Mouse (Mus musculus) heart, embryonic 15.5 days (tissue): Measurements from ENCODE around the gene Slc25a34. TPM values are rescaled to one million over a fixed set of nuclear protein-coding genes. Genes with fewer than 3 reads are reported as not detected.

Experiments
- ATAC-seq: fragments of 200-750 bp; cut with Nextera tagmentation; replicated peaks from 2 replicates; pipeline ENCODE4 v1.8.0; 2017; ENCODE audit warnings: low read depth, moderate TSS enrichment; ENCODE audit not compliant: insufficient number of reproducible peaks, insufficient read depth, low FRiP score
- H3K27ac ChIP-seq: fragments of 300-500 bp; sonication (generic); 2 replicates; pipeline ENCODE4 v1.5.1; 2015; ENCODE audit warnings: mild to moderate bottlenecking, inconsistent platforms
- H3K27me3 ChIP-seq: fragments of 300-500 bp; sonication (generic); 2 replicates; pipeline ENCODE4 v1.6.1; 2015; ENCODE audit warnings: inconsistent platforms
- H3K36me3 ChIP-seq: fragments of 300-500 bp; sonication (generic); 2 replicates; pipeline ENCODE4 v1.6.1; 2015; ENCODE audit warnings: mild to moderate bottlenecking, inconsistent platforms
- H3K4me1 ChIP-seq: fragments of 300-500 bp; sonication (generic); replicated peaks from 2 replicates; pipeline ENCODE4 v1.6.1; 2015; ENCODE audit warnings: inconsistent platforms
- H3K4me2 ChIP-seq: fragments of 300-500 bp; sonication (generic); 2 replicates; pipeline ENCODE4 v1.6.1; 2015; ENCODE audit warnings: inconsistent platforms, mild to moderate bottlenecking, moderate library complexity
- H3K4me3 ChIP-seq: fragments of 300-500 bp; sonication (generic); 2 replicates; pipeline ENCODE4 v1.5.1; 2015; ENCODE audit warnings: mild to moderate bottlenecking, inconsistent platforms
- H3K9ac ChIP-seq: fragments of 300-500 bp; sonication (generic); 2 replicates; pipeline ENCODE4 v1.6.1; 2015; ENCODE audit warnings: mild to moderate bottlenecking, inconsistent platforms
- H3K9me3 ChIP-seq: fragments of 300-500 bp; sonication (generic); replicated peaks from 2 replicates; pipeline ENCODE4 v1.6.1; 2016; ENCODE audit warnings: inconsistent platforms
- WGBS: fragments of 180-500 bp; shearing (Covaris S2); methylation state at CpG from one replicate; pipeline ENCODE4 v1.1.7; 2015; ENCODE audit warnings: mixed read lengths; 5-methylcytosine and 5-hydroxymethylcytosine counted together
- polyA plus RNA-seq: library from polyadenylated mRNA; unstranded; fragments of >200 nt; fragmentation: Nextera tagmentation; extraction: Ambion mirVana; gene quantifications from 2 replicates; pipeline ENCODE4 v1.2.1, GENCODE M21; 2015

The Slc25a34 gene
- polyA plus RNA-seq, 1 experiment from 2014 or later: 0.76 TPM

GRCm38 (mm10) chr4:141576404-141576803 lies 47.2 kb downstream of the Slc25a34 start:
- no peak overlapping the region for H3K4me2 ChIP-seq
- H3K27ac ChIP-seq: no peak overlapping the region
- H3K4me3 ChIP-seq: no peak overlapping the region
- no peaks in the 10 kb centered on the region for H3K9me3 ChIP-seq
- peaks cover 15% of the 10 kb centered on the region for H3K4me1 ChIP-seq
- no peak for ATAC-seq
- 0 out of 2 replicates have a peak, but pooled peaks cover 3% of the 10 kb centered on the region for H3K27me3 ChIP-seq
- WGBS: 86% methylated on average over 11 of the region's 11 CpGs
- H3K9ac ChIP-seq: no peak overlapping the region
- H3K36me3 ChIP-seq: peaks cover 30% of the 10 kb centered on the region

DNA sequence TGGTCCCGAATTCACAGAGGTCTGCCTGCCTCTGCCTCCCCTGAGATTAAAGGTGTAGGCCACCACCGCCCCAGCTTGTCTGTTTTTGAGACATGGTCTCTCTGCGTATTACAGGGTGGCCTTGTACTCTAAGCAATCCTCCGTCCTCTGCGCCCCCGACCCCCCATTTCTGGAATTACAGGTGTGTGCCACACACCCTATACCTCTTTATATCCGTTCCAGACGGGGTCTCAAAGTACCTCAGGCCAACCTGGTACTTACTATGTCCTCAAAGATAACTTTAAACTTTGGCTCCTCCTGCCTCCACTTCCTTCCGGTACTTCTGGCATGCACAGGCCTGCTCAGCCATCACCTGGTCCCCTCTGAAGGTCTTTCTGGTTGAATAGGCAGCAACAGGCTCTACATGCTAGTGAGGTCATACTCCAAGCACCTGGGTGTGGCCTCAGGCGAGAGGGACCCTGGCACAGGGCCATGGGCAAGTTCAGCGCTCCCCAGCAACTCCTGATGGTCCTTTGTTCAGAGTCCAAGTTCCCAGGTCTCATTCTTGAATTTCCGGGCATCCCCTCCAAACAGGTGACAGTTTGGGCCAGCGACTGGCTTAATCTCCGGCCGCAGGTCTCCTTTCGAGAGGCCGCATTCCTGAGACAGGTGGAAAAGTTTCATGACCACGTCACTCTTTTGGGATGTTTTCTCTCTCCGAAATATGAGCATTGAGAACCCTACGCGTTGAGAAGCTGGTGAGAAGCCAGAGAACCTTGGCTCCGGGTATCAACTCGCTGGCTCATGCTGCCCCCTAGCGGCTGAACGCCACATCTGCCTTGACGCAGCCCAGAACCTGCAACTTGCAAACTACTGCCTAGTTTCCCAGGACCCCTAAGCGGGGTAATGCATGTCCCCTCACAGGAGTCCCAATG lies 48.6 kb downstream of the Slc25a34 start:
- no peak overlapping the region for H3K27ac ChIP-seq
- H3K27me3 ChIP-seq: 0 out of 2 replicates have a peak, but pooled peaks cover 3% of the 10 kb centered on the region
- H3K4me1 ChIP-seq: peaks cover 19% of the 10 kb centered on the region
- peaks cover 17% of the 10 kb centered on the region for H3K36me3 ChIP-seq
- peak; percentile 47; the same call in 1 of the 2 replicates for ATAC-seq
- H3K9ac ChIP-seq: no peak overlapping the region
- H3K4me3 ChIP-seq: no peak overlapping the region
- H3K9me3 ChIP-seq: no peaks in the 10 kb centered on the region
- peak overlapping the region; percentile 56 for H3K4me2 ChIP-seq
- WGBS: 33% methylated on average over 27 of the region's 27 CpGs

DNA sequence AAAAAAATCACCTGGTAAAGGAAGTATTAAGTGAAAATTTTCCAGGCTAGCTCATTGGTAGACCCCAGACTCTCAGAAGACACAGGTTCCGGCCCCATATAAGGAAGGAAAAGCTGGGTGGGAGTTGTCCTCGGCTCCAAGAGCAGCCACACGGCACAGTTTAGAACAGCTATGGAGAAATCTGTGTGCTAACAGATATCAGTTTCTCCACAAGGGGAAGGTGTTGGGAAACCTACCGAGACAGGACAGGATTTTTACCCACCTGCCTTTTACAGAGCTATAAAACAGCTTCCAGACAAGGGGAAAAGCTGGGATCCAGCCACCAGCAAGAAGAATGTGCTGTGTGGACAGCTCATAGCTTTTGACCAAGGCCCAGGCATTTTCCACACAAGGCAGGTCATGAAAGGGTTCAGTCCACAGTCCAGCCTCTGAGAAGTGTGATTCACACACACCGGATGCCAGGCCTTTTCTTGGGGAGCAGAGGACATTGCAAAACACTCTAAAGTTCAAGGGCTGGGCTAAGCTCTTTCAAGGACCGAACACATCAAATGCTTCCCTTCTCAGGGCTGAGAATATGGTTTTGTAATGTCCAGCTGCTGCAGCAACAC lies 50.2 kb downstream of the Slc25a34 start:
- Histone ChIP-seq H3K9me3 (no peaks in the 10 kb centered on the region), H3K4me2 (no peak overlapping the region; the same call in 1 of the 2 replicates), H3K4me3 (no peak overlapping the region), H3K9ac (no peak overlapping the region), H3K36me3 (peaks cover 11% of the 10 kb centered on the region), H3K27me3 (0 out of 2 replicates have a peak, but pooled peaks cover 3% of the 10 kb centered on the region), H3K4me1 (peaks cover 23% of the 10 kb centered on the region), H3K27ac (peak overlapping the region; percentile 42; the same call in 1 of the 2 replicates)
- WGBS: 34% methylated on average over 6 of the region's 6 CpGs
- ATAC-seq: no peak

GRCm38 (mm10) chr4:141572668-141573358 lies 50.8 kb downstream of the Slc25a34 start:
- Histone ChIP-seq H3K27me3 (0 out of 2 replicates have a peak, but pooled peaks cover 3% of the 10 kb centered on the region), H3K4me2 (no peak overlapping the region; the same call in 1 of the 2 replicates), H3K9me3 (no peaks in the 10 kb centered on the region), H3K4me1 (peaks cover 23% of the 10 kb centered on the region), H3K4me3 (no peak overlapping the region), H3K27ac (peak overlapping the region; percentile 42; the same call in 1 of the 2 replicates), H3K36me3 (peaks cover 11% of the 10 kb centered on the region), H3K9ac (no peak overlapping the region)
- WGBS: 74% methylated on average over 7 of the region's 7 CpGs
- 0 out of 2 replicates have a peak, but pooled peaks have one; percentile 27 for ATAC-seq

- 63% methylated on average over 10 of the region's 10 CpGs for WGBS
- H3K9ac ChIP-seq: no peak overlapping the region
- H3K9me3 ChIP-seq: no peaks in the 10 kb centered on the region
- H3K4me3 ChIP-seq: no peak overlapping the region
- 0 out of 2 replicates have a peak, but pooled peaks cover 3% of the 10 kb centered on the region for H3K27me3 ChIP-seq
- ATAC-seq: no peak
- H3K4me2 ChIP-seq: no peak overlapping the region
- H3K27ac ChIP-seq: no peak overlapping the region
- peaks cover 23% of the 10 kb centered on the region for H3K4me1 ChIP-seq
- H3K36me3 ChIP-seq: peaks cover 3% of the 10 kb centered on the region
These were observed 51.7 kb downstream of the Slc25a34 start for GRCm38 (mm10) chr4:141571934-141572333.

DNA sequence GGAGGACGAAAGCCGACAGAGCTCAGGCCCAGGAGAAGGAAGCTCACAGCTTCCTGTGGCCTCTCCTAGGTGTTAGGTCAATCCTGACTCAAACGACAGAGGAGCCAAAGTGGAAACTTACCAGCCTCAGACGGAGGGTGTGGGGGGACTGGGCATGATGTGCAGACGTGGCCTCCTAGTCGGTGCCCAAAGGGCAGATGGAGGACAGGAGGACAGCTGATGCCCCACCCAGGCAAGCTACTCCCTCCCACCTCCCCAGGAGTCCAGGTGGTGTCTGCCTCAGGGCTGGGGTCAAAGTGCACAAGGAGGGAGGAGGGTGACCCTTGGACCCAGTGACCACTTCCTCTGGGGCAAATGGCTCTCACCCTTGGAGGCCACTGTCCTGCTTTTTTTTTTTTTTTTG lies 52.3 kb downstream of the Slc25a34 start:
- Histone ChIP-seq H3K9me3 (no peaks in the 10 kb centered on the region), H3K4me2 (no peak overlapping the region), H3K4me1 (peaks cover 23% of the 10 kb centered on the region), H3K4me3 (no peak overlapping the region), H3K27me3 (0 out of 2 replicates have a peak, but pooled peaks cover 3% of the 10 kb centered on the region), H3K36me3 (no peaks in the 10 kb centered on the region), H3K27ac (no peak overlapping the region), H3K9ac (no peak overlapping the region)
- no peak for ATAC-seq
- 41% methylated on average over 6 of the region's 6 CpGs for WGBS

DNA sequence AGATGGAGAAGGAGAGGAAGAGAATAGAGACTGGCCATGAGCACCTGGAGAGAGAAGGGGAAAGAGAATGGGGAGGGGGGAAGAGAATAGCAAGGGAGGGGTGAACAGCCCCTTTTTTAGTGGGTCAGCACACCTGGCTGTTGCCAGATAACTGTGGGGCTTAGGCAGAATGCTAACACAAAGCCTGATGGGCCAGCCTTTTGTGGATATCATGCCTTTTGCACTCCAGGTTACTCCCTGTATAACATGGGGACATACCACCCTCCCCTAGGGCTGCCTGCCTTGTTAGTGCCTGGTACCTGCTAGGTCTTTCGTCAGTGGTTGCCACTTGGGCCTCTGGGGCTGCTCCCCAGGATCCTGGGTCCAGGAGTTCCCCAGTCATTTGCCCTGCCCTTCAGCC lies 52.8 kb downstream of the Slc25a34 start:
- no peak overlapping the region for H3K4me3 ChIP-seq
- no peak for ATAC-seq
- no peaks in the 10 kb centered on the region for H3K9me3 ChIP-seq
- 0 out of 2 replicates have a peak, but pooled peaks cover 3% of the 10 kb centered on the region for H3K27me3 ChIP-seq
- H3K9ac ChIP-seq: no peak overlapping the region
- H3K27ac ChIP-seq: no peak overlapping the region
- no peak overlapping the region for H3K4me2 ChIP-seq
- peaks cover 23% of the 10 kb centered on the region for H3K4me1 ChIP-seq
- 91% methylated on average over 1 of the region's 1 CpGs for WGBS
- no peaks in the 10 kb centered on the region for H3K36me3 ChIP-seq

DNA sequence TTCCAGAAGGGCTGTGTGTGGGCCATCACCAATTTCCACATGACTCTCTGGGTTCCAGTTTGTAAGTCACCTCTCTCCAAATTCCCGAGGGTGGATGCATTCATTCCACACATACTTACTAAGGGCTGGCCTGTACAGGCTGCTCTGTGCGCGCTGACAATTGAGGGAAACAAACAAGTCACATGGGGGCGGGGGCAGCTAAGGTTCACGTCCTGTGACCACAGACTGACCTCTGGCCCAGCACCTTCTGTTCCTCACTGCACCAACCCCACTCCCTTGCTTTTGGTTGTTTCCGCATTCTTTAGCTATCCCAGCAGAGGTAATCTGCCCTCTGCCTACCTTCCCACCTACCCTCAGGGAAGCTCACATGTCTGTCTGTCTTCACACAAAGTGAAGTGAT lies 53.6 kb downstream of the Slc25a34 start:
- 47% methylated on average over 6 of the region's 6 CpGs for WGBS
- Histone ChIP-seq H3K9ac (no peak overlapping the region), H3K27ac (no peak overlapping the region), H3K4me3 (no peak overlapping the region), H3K4me2 (no peak overlapping the region), H3K36me3 (no peaks in the 10 kb centered on the region), H3K9me3 (no peaks in the 10 kb centered on the region), H3K27me3 (0 out of 2 replicates have a peak, but pooled peaks cover 3% of the 10 kb centered on the region), H3K4me1 (peaks cover 24% of the 10 kb centered on the region)
- ATAC-seq: 0 out of 2 replicates have a peak, but pooled peaks have one; percentile 51

GRCm38 (mm10) chr4:141568966-141569365 lies 54.7 kb downstream of the Slc25a34 start:
- Histone ChIP-seq H3K4me1 (peaks cover 22% of the 10 kb centered on the region), H3K36me3 (no peaks in the 10 kb centered on the region), H3K4me3 (no peak overlapping the region), H3K9ac (no peak overlapping the region), H3K27me3 (0 out of 2 replicates have a peak, but pooled peaks cover 3% of the 10 kb centered on the region), H3K4me2 (no peak overlapping the region), H3K9me3 (no peaks in the 10 kb centered on the region), H3K27ac (no peak overlapping the region)
- ATAC-seq: no peak
- 81% methylated on average over 5 of the region's 5 CpGs for WGBS
